Comparison of ENCODE assay signal across 8 mouse cellular contexts in the genomic region with DNA sequence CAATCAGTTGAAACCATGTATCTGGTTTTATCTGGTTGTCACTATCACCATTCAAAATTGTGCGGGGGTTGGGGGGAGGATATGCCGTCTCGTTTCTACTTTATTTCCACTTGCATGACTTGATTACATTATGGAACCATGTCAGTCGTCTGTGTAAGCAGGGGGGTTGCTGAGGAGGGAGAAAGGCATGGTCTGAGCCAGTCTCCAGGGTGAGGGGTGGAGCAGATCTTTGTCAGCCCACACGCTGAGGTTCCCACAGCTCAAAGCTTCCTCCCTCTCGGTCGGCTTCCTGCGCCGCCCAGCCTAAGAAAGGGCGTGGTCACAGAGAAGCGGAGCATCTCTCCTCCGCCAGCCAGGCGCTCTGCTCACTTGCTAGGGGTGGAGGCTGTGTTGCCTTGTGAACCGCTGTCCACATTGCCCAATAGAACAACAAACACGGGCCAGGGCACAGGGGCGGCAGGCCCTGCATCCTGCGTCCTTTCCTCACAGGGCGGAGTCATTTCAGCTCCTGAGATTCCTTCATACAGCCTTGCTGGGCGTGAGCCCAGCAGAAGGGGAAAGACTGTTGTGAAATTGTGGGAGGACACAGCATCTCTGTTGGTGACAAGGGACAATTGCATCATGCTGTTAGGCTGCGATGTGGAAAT. TPM values are rescaled to one million over a fixed set of nuclear protein-coding genes. Genes with fewer than 3 reads are reported as not detected.
DNase-seq lines count a peak whose midpoint lies in the region; ATAC-seq lines count a peak whose summit lies in the region.

No protein-coding gene starts in this region.

- no peaks in the 10 kb centered on the region for H3K9me3 ChIP-seq in intestine, embryonic 14.5 days (ENCODE audit: control insufficient read depth, low read length)

- H3K9ac ChIP-seq in intestine, embryonic 14.5 days (ENCODE audit: low read length), result peak overlapping the region; percentile 27

- peak overlapping the region; percentile 61 for H3K4me2 ChIP-seq in intestine, embryonic 14.5 days (ENCODE audit: low read length)

- H3K36me3 ChIP-seq in intestine, embryonic 14.5 days (ENCODE audit: control insufficient read depth, insufficient read depth, low read length), result no peaks in the 10 kb centered on the region

- no peaks in the 10 kb centered on the region for H3K4me1 ChIP-seq in intestine, embryonic 14.5 days (replicated peaks; ENCODE audit: control insufficient read depth, insufficient read depth, low read length)

- no peaks in the 10 kb centered on the region for H3K27me3 ChIP-seq in intestine, embryonic 14.5 days (replicated peaks; ENCODE audit: control insufficient read depth, insufficient read depth, low read length)

- no peak overlapping the region for H3K27ac ChIP-seq in intestine, embryonic 14.5 days (ENCODE audit: low read depth)

- H3K4me3 ChIP-seq in intestine, embryonic 14.5 days (ENCODE audit: low read depth, low read length), result peak overlapping the region; percentile 33

- intact Hi-C loops in gastrocnemius, postnatal 36 days (cut with DNase I), result no loop called here
- intact Hi-C loops in left cerebral cortex, postnatal 14 days (cut with DNase I), result no loop called here

- DNase-seq in adrenal gland, adult 18-20 months (ENCODE audit: low spot score in 2 of 2), result peak; percentile 66 to 71
- peak; percentile 89 for DNase-seq in embryo, embryonic 11 days
- DNase-seq in gastrocnemius, postnatal 36 days, result peak; percentile 76 to 83
- peak; percentile 77 for DNase-seq in intestine, embryonic 14.5 days (ENCODE audit: low spot score)
- DNase-seq in left cerebral cortex, postnatal 14 days (ENCODE audit: low spot score in 2 of 2), result peak; percentile 79 to 84
- peak; percentile 75 to 78 for DNase-seq in right cerebral cortex, postnatal 36 days (ENCODE audit: low spot score in 2 of 2)
- DNase-seq in urinary bladder, postnatal 4 days (ENCODE audit: low spot score in 2 of 2), result peak; percentile 79 to 80

- 2% methylated on average over 20 of the region's 20 CpGs for WGBS in intestine, embryonic 14.5 days

- peak; percentile 92 for ATAC-seq in intestine, embryonic 14.5 days (replicated peaks; ENCODE audit: low FRiP score, low TSS enrichment, low read depth)
- ATAC-seq in megakaryocyte-erythroid progenitor cell, adult 5-6 weeks (replicated peaks; ENCODE audit: low FRiP score, low TSS enrichment, poor library complexity, severe bottlenecking), result peak; percentile 98

RNA-seq across cellular contexts. Expression of a gene that starts 38.5 kb away (rescaled TPM):
- 10 to 100 TPM; 10.9 to 11.4 TPM for total RNA-seq in adrenal gland, adult 18-20 months (2021)
- total RNA-seq in gastrocnemius, postnatal 36 days (2021), result 1 to 10 TPM; 1.9 to 3.0 TPM
- polyA plus RNA-seq in intestine, embryonic 14.5 days (2014; fragmentation: Nextera tagmentation; extraction: Ambion mirVana), result 20.4 and 22.3 TPM in 2 replicates
- 1 to 10 TPM; 8.3 to 8.6 TPM for total RNA-seq in left cerebral cortex, postnatal 14 days (2021)
- 10.9 and 13.6 TPM in 2 replicates for total RNA-seq in megakaryocyte-erythroid progenitor cell, adult 5-6 weeks (2014; fragmentation: Nextera tagmentation)
- total RNA-seq in megakaryocyte-erythroid progenitor cell, adult 5-6 weeks (2017), result 25.2 and 29.6 TPM in 2 replicates
